Mouse (Mus musculus) small intestine, adult 10 weeks (tissue): ENCODE results near the gene Scgb1b7. TPM values are rescaled to one million over a fixed set of nuclear protein-coding genes. Genes with fewer than 3 reads are reported as not detected.

Experiments
- polyA plus RNA-seq: library from polyadenylated mRNA; stranded (reverse); fragments of 350-450 nt; fragmentation: Illumina TruSeq; extraction: RNeasy Lipid Tissue Mini Kit (QIAGEN cat#74804); gene quantifications from one replicate; pipeline ENCODE4 v1.2.3, GENCODE M21; 2014; ENCODE audit warnings: low replicate concordance

Gene Scgb1b7
- polyA plus RNA-seq = not detected

GRCm38 (mm10) chr7:31712365-31712764 is at the start of gene Scgb1b7:
Scgb1b7 (plus strand) TSS chr7:31712665.

GRCm38 (mm10) chr7:31705657-31706056 is 6.8 kb upstream of the Scgb1b7 start, which contains the start of gene Scgb2b7:
Scgb2b7 (minus strand) TSS chr7:31705757.

Other genes with a start within 250 kb of the Scgb1b7 start
- gene Scgb2b7, start 6.9 kb upstream of the Scgb1b7 start, polyA plus RNA-seq = 1.5 TPM